Mouse (Mus musculus): ENCODE results near the gene B430305J03Rik. TPM values are rescaled to one million over a fixed set of nuclear protein-coding genes. Genes with fewer than 3 reads are reported as not detected.

Gene B430305J03Rik
- polyA plus RNA-seq, 1 experiment from 2014 or later: not detected

GRCm38 (mm10) chr3:61345636-61346035 lies 20.1 kb downstream of the B430305J03Rik start:
- Histone ChIP-seq H3K4me3 (no peak overlapping the region), H3K36me3 (no peaks in the 10 kb centered on the region), H3K4me2 (no peak overlapping the region), H3K9ac (no peak overlapping the region), H3K27ac (replicated peaks) (no peak overlapping the region), H3K9me3 (no peaks in the 10 kb centered on the region), H3K27me3 (no peaks in the 10 kb centered on the region), H3K4me1 (replicated peaks) (no peaks in the 10 kb centered on the region)
- ATAC-seq (ENCODE audit: low FRiP score, low read depth): no peak
- WGBS: 45% methylated on average over 1 of the region's 1 CpGs

- 87% methylated on average over 7 of the region's 7 CpGs for WGBS
- Histone ChIP-seq H3K4me2 (no peak overlapping the region), H3K36me3 (no peaks in the 10 kb centered on the region), H3K9me3 (no peaks in the 10 kb centered on the region), H3K4me3 (no peak overlapping the region), H3K27me3 (no peaks in the 10 kb centered on the region), H3K4me1 (replicated peaks) (no peaks in the 10 kb centered on the region), H3K27ac (replicated peaks) (no peak overlapping the region), H3K9ac (no peak overlapping the region)
- no peak for ATAC-seq (ENCODE audit: low FRiP score, low read depth)
Observed at GRCm38 (mm10) chr3:61344031-61344430, 21.7 kb downstream of the B430305J03Rik start.

- Histone ChIP-seq H3K9me3 (no peaks in the 10 kb centered on the region), H3K4me2 (no peak overlapping the region), H3K9ac (no peak overlapping the region), H3K36me3 (no peaks in the 10 kb centered on the region), H3K27ac (replicated peaks) (no peak overlapping the region), H3K4me3 (no peak overlapping the region), H3K4me1 (replicated peaks) (no peaks in the 10 kb centered on the region), H3K27me3 (no peaks in the 10 kb centered on the region)
- ATAC-seq (ENCODE audit: low FRiP score, low read depth): peak; percentile 77; the same call in 1 of the 2 replicates
- 58% methylated on average over 5 of the region's 5 CpGs for WGBS
Observed at GRCm38 (mm10) chr3:61340321-61340720, 25.4 kb downstream of the B430305J03Rik start.

GRCm38 (mm10) chr3:61337230-61337629 lies 28.5 kb downstream of the B430305J03Rik start:
- H3K9ac ChIP-seq: no peak overlapping the region
- no peaks in the 10 kb centered on the region for H3K27me3 ChIP-seq
- H3K4me1 ChIP-seq (replicated peaks): no peaks in the 10 kb centered on the region
- H3K27ac ChIP-seq (replicated peaks): no peak overlapping the region
- WGBS: 84% methylated on average over 3 of the region's 3 CpGs
- H3K4me2 ChIP-seq: no peak overlapping the region
- H3K36me3 ChIP-seq: no peaks in the 10 kb centered on the region
- no peak for ATAC-seq (ENCODE audit: low FRiP score, low read depth)
- no peaks in the 10 kb centered on the region for H3K9me3 ChIP-seq
- H3K4me3 ChIP-seq: no peak overlapping the region

- no peak overlapping the region for H3K27ac ChIP-seq (replicated peaks)
- H3K9me3 ChIP-seq: no peaks in the 10 kb centered on the region
- no peak for ATAC-seq (ENCODE audit: low FRiP score, low read depth)
- no peak overlapping the region for H3K9ac ChIP-seq
- H3K4me1 ChIP-seq (replicated peaks): no peaks in the 10 kb centered on the region
- no peaks in the 10 kb centered on the region for H3K36me3 ChIP-seq
- no peak overlapping the region for H3K4me3 ChIP-seq
- H3K4me2 ChIP-seq: no peak overlapping the region
- WGBS: 59% methylated on average over 2 of the region's 2 CpGs
- H3K27me3 ChIP-seq: no peaks in the 10 kb centered on the region
Observed at GRCm38 (mm10) chr3:61336205-61336604, 29.5 kb downstream of the B430305J03Rik start.

GRCm38 (mm10) chr3:61321632-61322031 lies 44.1 kb downstream of the B430305J03Rik start:
- no peak for ATAC-seq (ENCODE audit: low FRiP score, low read depth)
- Histone ChIP-seq H3K9ac (no peak overlapping the region), H3K4me1 (replicated peaks) (no peaks in the 10 kb centered on the region), H3K27me3 (no peaks in the 10 kb centered on the region), H3K4me2 (no peak overlapping the region), H3K27ac (replicated peaks) (no peak overlapping the region), H3K4me3 (no peak overlapping the region), H3K36me3 (no peaks in the 10 kb centered on the region), H3K9me3 (no peaks in the 10 kb centered on the region)
- WGBS: 78% methylated on average over 6 of the region's 6 CpGs

GRCm38 (mm10) chr3:61320031-61320430 lies 45.7 kb downstream of the B430305J03Rik start:
- Histone ChIP-seq H3K4me1 (replicated peaks) (no peaks in the 10 kb centered on the region), H3K9me3 (no peaks in the 10 kb centered on the region), H3K36me3 (no peaks in the 10 kb centered on the region), H3K4me2 (no peak overlapping the region), H3K4me3 (no peak overlapping the region), H3K27me3 (no peaks in the 10 kb centered on the region), H3K27ac (replicated peaks) (no peak overlapping the region), H3K9ac (no peak overlapping the region)
- 74% methylated on average over 2 of the region's 2 CpGs for WGBS
- no peak for ATAC-seq (ENCODE audit: low FRiP score, low read depth)

- Histone ChIP-seq H3K36me3 (no peaks in the 10 kb centered on the region), H3K4me1 (replicated peaks) (no peaks in the 10 kb centered on the region), H3K9me3 (no peaks in the 10 kb centered on the region), H3K4me2 (no peak overlapping the region), H3K4me3 (no peak overlapping the region), H3K27me3 (no peaks in the 10 kb centered on the region), H3K9ac (no peak overlapping the region), H3K27ac (replicated peaks) (no peak overlapping the region)
- no peak for ATAC-seq (ENCODE audit: low FRiP score, low read depth)
- WGBS: 86% methylated on average over 2 of the region's 2 CpGs
Observed at GRCm38 (mm10) chr3:61315002-61315401, 50.7 kb downstream of the B430305J03Rik start.

Other genes with a start within 250 kb of the B430305J03Rik start
- gene Rap2b, start 4.3 kb downstream of the B430305J03Rik start, polyA plus RNA-seq (2015; fragmentation: Nextera tagmentation; extraction: Ambion mirVana): 10.7 and 11.9 TPM in 2 replicates